Mouse (Mus musculus) urinary bladder, postnatal 0 days (tissue): ENCODE data around the gene Il6st. TPM values are rescaled to one million over a fixed set of nuclear protein-coding genes. Genes with fewer than 3 reads are reported as not detected.

ENCODE experiments used
- polyA plus RNA-seq: library from polyadenylated mRNA; unstranded; fragments of >200 nt; fragmentation: Nextera tagmentation; extraction: Ambion mirVana; gene quantifications from 2 replicates; pipeline ENCODE4 v1.2.1, GENCODE M21; 2015

Il6st gene
- polyA plus RNA-seq: 207 and 277 TPM in 2 replicates

GRCm38 (mm10) chr13:112463868-112464625 lies at the start of gene Il6st:
Gene Il6st (plus strand): TSS chr13:112464070.

Other genes with a start within 250 kb of the Il6st start
- gene Ankrd55, start 175.6 kb upstream of the Il6st start, polyA plus RNA-seq: 0.49 and 0.64 TPM in 2 replicates
- gene Il31ra, start 130.3 kb downstream of the Il6st start, polyA plus RNA-seq: 1.1 and 1.4 TPM in 2 replicates
- gene Ddx4, start 188.4 kb downstream of the Il6st start, polyA plus RNA-seq: 1.7 and 2.1 TPM in 2 replicates
- gene Slc38a9, start 196.7 kb downstream of the Il6st start, polyA plus RNA-seq: 6.2 and 7.8 TPM in 2 replicates